Mouse (Mus musculus) gastrocnemius, postnatal 14 days (tissue): ENCODE results near the gene Irf3. TPM values are rescaled to one million over a fixed set of nuclear protein-coding genes. Genes with fewer than 3 reads are reported as not detected.

Experiments used
- DNase-seq: peaks from one replicate; pipeline ENCODE4 v3.0.0; 2021; ENCODE audit warnings: mixed read lengths
- intact Hi-C: fragments of 180-260 bp; cut with DNase I; formaldehyde crosslinking; loops from one replicate; pipeline ENCODE4 v1.15.1; 2025; ENCODE audit warnings: low total_unique reads
- total RNA-seq, 2 experiments: library from RNA; stranded (reverse); gene quantifications; 2 replicates each; pipeline ENCODE4 v1.2.3; 2021

Gene Irf3
- total RNA-seq, 2 experiments from 2014 or later, result 20.0 to 22.2 TPM

- DNase-seq, result no peak
- intact Hi-C loops, result no loop called here
Measured at GRCm38 (mm10) chr7:45024281-45025248, 27.1 kb downstream of the Irf3 start.

DNA sequence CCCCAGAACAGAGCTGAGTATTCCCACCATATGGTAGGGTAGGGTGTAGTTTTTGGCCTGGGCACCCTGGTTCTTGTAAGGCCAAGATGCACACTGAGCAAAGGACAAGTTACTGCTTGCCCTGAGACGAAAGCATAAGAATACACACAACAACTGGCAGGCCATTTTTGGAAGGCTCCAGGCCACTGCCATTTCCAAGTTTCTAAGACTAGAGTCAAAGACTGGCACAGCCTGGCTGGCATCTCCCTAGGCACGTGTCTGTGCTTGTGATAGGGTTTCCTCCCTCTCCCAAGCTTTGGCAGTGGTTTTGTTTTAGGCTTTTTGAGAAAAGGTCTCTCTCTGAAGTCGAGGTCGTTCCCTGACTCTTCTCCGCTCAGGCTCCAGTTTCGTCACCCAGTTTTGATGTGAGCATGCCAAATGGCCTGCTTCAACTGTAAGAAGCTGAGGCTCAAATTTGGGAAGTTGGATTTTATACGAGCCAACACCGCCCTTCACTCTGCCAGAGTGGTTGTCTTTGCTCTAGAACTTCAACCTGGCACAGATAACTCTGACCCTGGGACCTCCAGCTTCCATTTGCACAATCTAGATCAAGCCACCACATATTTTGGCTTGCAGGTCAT lies 28.3 kb downstream of the Irf3 start:
- intact Hi-C loops, result no loop called here
- peak; percentile 57 for DNase-seq

- DNase-seq, result no peak
- intact Hi-C loops, result no loop called here
Measured at GRCm38 (mm10) chr7:45026256-45026655, 28.8 kb downstream of the Irf3 start.

DNA sequence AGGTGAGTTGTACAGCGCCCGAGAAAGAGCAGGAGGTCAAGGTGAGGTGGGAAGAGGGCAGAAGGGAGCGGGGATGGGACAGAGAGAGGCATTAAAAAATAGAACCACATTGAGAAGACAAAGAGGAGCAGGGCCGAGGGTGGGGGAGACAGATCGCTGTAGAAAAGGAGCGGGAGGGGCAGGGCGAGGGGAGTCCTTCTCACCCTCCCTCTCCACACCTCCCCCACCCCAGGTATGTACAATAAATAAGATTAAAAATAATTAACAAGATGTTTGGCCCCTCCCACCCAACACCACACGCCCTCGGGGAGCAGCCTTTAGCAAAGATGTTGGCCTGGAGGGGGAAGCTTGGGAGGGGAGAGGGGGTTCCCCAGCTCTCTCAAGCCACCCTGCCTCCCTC lies 30.3 kb downstream of the Irf3 start:
- DNase-seq, result no peak
- intact Hi-C loops, result no loop called here

GRCm38 (mm10) chr7:45028351-45028750 lies 30.9 kb downstream of the Irf3 start:
- no peak for DNase-seq

GRCm38 (mm10) chr7:45029995-45030394 lies 32.5 kb downstream of the Irf3 start:
- intact Hi-C loops, result no loop called here
- no peak for DNase-seq

More at GRCm38 (mm10) chr7:45028351-45028750, 30.9 kb downstream of the Irf3 start:
- intact Hi-C loops, result no loop called here

DNA sequence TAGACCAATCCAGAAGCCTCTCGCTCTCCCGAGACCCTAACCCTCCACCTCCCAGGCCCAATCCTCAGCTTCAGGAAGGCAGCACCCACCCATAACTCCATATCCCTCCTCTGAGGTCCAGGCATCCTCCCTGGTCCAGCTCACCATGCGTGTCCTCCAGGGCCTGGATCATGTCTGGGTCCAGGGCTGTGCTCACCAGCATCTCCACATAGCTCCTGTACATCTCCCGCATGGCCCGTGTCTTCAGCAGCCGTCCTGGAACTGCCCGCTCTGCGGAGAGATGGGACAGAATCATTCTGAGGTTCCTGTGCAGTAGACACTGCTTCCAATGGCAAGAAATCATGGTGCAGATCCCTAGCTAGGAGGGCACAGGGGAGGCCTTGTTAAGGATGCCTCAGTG lies 33.4 kb downstream of the Irf3 start:
- no peak for DNase-seq
- intact Hi-C loops, result no loop called here

DNA sequence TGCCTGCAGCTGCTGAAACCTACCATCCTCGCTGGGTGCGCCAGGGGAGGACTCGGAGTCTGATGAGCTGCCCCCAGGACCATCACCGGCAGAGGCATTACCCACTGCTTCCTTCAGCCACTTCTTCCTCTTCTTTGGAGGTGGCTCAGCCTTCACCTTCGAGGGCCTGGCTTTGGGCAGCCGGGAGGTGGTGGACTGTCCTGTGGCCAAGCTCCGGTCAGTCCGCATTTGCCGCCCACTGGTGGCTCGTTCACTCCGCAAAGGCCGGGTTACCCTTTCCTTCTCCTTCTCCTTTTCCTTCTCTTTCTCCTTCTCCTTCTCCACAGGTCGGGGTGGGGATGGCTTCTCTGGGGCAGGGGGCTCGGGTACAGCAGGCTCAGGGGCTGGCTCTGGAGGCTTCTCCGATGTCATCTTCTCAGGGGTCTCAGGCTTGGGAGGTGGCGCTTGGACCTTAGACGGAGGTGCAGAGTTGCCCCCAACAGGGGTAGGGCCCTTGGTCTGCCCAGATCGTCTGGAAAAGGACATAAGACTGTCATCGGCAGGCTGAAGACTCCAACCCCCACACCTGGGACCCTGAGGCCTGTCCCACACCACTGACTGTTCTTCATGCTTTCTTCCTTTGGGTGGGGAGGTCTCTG lies 36.4 kb downstream of the Irf3 start:
- intact Hi-C loops, result no loop called here

GRCm38 (mm10) chr7:45035631-45036030 lies 38.2 kb downstream of the Irf3 start:
- intact Hi-C loops, result no loop called here
- no peak for DNase-seq

More for the DNA sequence above, 36.4 kb downstream of the Irf3 start:
- DNase-seq, result no peak

GRCm38 (mm10) chr7:45036702-45037101 lies 39.3 kb downstream of the Irf3 start:
- DNase-seq, result no peak
- intact Hi-C loops, result no loop called here

GRCm38 (mm10) chr7:45037720-45038361 lies 40.4 kb downstream of the Irf3 start:
- DNase-seq, result peak; percentile 62

DNA sequence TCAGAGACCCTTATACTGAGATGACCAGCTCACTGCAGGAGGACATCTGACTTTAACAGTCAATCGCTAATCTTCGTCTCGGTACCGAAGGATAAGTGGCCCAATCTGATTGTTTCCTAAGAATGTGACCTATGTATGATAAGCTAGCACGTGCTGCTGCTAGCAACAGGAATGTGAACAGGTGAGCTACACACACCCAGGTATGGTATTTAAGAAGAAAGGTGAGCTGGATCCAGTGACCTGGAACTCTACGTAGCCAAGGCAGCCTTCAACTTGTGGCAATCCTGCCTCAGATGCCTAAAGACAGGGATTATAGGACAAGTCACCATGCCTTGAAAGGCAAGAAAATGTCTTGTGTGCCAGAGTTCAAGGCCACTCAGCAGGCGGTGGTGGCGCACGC lies 41.0 kb downstream of the Irf3 start:
- intact Hi-C loops, result no loop called here

More at GRCm38 (mm10) chr7:45037720-45038361, 40.4 kb downstream of the Irf3 start:
- intact Hi-C loops, result no loop called here

DNA sequence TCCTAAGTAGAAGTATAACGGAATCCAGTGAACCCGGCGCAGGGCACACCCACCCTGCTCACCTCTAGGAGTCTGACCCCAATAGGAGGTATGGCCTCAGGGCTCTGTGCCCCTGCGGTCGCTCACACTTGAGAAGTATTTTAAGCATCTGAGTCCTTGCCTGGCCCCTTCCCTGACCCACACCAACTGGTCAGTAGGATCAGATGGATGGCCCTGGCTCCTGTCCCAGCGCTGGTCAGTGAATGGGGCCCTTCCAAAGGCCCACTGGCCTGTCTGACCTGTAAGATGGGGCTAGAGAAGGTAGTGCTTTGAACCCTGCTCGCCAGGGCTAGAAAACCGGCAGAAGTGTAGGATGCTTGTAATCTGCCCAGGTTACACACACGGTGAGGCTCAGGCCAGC lies 43.4 kb downstream of the Irf3 start:
- DNase-seq, result peak; percentile 68
- intact Hi-C loops, result no loop called here

More for the DNA sequence above, 41.0 kb downstream of the Irf3 start:
- DNase-seq, result no peak

DNA sequence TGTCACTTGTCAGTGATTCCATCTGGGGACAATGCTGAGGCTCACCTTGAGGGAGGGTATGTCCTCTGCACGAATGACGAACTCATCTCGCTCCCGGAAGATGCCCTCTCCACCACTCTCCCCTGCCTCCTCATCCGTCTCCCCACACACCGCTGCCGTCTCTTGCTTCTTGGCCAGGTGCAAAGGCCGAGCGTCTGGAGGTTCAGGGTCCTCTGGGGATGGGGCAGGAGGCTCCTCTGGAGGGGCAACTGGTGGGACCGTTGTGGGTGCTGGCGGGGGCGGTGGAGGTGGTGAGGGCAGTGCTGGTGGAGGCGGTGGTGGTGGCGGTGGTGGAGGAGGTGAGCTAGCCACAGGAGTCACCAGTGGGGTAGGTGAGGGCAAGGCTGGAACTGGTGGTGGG lies 45.9 kb downstream of the Irf3 start:
- intact Hi-C loops, result no loop called here
- DNase-seq, result no peak

- DNase-seq, result no peak
- intact Hi-C loops, result no loop called here
Measured at GRCm38 (mm10) chr7:45045741-45046140, 48.3 kb downstream of the Irf3 start.

- intact Hi-C loops, result no loop called here
Measured at GRCm38 (mm10) chr7:45046853-45047350, 49.5 kb downstream of the Irf3 start.

DNA sequence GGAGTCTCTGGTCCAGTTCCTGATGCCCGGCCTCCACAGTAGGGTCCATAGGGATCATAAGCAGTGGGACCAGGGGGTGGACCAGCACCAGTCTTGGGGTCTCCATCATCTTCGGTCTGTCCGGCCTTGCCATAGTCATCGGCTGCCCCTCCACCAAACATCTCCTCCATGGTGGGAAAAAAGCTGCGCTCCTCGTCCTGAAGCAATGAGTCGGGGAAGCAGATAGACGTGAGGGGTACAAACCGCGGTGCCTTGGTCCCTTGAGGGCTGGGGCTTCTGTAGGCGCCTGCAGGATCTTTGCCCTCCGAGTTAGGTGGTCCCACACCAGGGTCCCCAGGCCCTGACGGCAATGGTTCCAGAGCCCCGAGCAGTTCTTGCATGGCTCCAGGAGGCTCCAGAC lies 50.0 kb downstream of the Irf3 start:
- DNase-seq, result no peak
- intact Hi-C loops, result no loop called here

More at GRCm38 (mm10) chr7:45046853-45047350, 49.5 kb downstream of the Irf3 start:
- DNase-seq, result no peak

DNA sequence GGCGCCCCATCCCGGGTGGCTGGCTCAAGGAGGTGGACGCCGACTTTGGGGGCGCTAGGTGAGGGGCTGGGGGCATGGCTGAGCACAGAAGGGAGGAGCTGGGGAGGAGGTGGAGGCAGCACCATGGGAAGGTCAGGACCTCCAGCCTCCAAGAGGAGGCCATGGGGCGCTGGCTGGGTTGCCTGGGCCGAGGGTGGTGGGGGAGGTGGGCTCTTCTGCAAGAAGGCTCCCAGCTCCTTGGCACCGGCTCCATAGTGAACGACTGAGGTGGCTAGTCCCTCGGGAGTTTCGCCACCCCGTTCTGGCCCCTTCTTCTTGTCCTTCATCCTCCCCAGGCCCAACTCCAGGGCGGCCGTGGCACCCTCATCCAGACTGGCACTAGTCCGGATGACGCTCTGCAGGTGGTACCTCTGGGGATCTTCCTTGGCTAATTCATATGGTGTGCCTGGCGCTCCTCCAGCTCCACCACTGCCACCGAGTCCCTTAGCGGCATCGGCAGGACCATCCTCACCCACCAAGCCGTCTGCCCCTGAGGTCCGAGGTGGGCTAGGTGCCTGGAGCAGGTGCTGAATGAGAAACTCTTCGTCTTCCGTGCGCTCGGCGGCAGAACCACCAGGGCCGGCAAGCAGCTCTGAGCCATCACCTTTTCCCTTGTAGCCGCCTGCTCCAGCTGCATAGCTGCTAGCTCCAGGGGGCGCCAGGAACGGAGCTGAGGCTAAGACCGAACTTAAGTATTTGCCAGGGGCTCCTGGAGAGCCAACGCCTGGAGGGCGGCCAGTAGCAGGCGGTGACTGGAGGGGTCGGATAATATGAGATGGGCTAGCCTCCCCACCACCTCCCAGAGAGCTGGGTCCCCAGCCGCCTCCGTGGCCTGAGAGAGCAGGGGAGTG lies 50.8 kb downstream of the Irf3 start:
- no peak for DNase-seq
- intact Hi-C loops, result no loop called here
